Mouse (Mus musculus) limb, embryonic 11.5 days (tissue): ENCODE data around the gene Trim62. TPM values are rescaled to one million over a fixed set of nuclear protein-coding genes. Genes with fewer than 3 reads are reported as not detected.

ENCODE experiments used
- ATAC-seq: fragments of 200-750 bp; cut with Nextera tagmentation; 2 replicates; pipeline ENCODE4 v1.8.0; 2017; ENCODE audit warnings: low read depth; ENCODE audit not compliant: insufficient number of reproducible peaks, low FRiP score, low TSS enrichment
- DNase-seq: peaks from one replicate; pipeline ENCODE4 v3.0.0-alpha.2; 2015; ENCODE audit warnings: low spot score
- H3K27ac ChIP-seq: fragments of 300-500 bp; sonication (generic); replicated peaks from 2 replicates; pipeline ENCODE4 v1.5.1; 2014; ENCODE audit warnings: low read depth, mild to moderate bottlenecking, low read length
- H3K27me3 ChIP-seq: fragments of 300-500 bp; sonication (generic); 2 replicates; pipeline ENCODE4 v1.6.1; 2014; ENCODE audit warnings: mild to moderate bottlenecking, low read length, mixed read lengths; ENCODE audit not compliant: control insufficient read depth, insufficient read depth
- H3K36me3 ChIP-seq: fragments of 300-500 bp; sonication (generic); 2 replicates; pipeline ENCODE4 v1.6.1; 2014; ENCODE audit warnings: mild to moderate bottlenecking, low read length, moderate library complexity, mixed read lengths; ENCODE audit not compliant: control insufficient read depth, insufficient read depth
- H3K4me1 ChIP-seq: fragments of 300-500 bp; sonication (generic); 2 replicates; pipeline ENCODE4 v1.6.1; 2014; ENCODE audit warnings: low read length, mixed read lengths; ENCODE audit not compliant: control insufficient read depth, insufficient read depth
- H3K4me2 ChIP-seq: fragments of 300-500 bp; sonication (generic); 2 replicates; pipeline ENCODE4 v1.6.1; 2014; ENCODE audit warnings: low read depth, mild to moderate bottlenecking, moderate library complexity; ENCODE audit not compliant: severe bottlenecking
- H3K4me3 ChIP-seq: fragments of 300-500 bp; sonication (generic); 2 replicates; pipeline ENCODE4 v1.5.1; 2014; ENCODE audit warnings: low read depth, low read length
- H3K9ac ChIP-seq: fragments of 300-500 bp; sonication (generic); 2 replicates; pipeline ENCODE4 v1.6.1; 2014; ENCODE audit warnings: mild to moderate bottlenecking, low read length
- H3K9me3 ChIP-seq: fragments of 300-500 bp; sonication (generic); 2 replicates; pipeline ENCODE4 v1.6.1; 2016; ENCODE audit warnings: low read length; ENCODE audit not compliant: control insufficient read depth
- WGBS: fragments of 180-500 bp; shearing (Covaris S2); extraction: QIAGEN DNeasy Blood & Tissue Kit; methylation state at CpG from one replicate; pipeline ENCODE4 v1.1.7; 2014; 5-methylcytosine and 5-hydroxymethylcytosine counted together
- polyA plus RNA-seq: library from polyadenylated mRNA; unstranded; fragments of >200 nt; fragmentation: Nextera tagmentation; extraction: Ambion mirVana; gene quantifications from 2 replicates; pipeline ENCODE4 v1.2.1, GENCODE M21; 2014

Trim62 gene
- polyA plus RNA-seq, 1 experiment from 2014 or later = 10.3 TPM

- Histone ChIP-seq H3K4me3 (no peak overlapping the region), H3K27me3 (no peaks in the 10 kb centered on the region), H3K36me3 (no peaks in the 10 kb centered on the region), H3K9ac (no peak overlapping the region), H3K9me3 (no peaks in the 10 kb centered on the region), H3K27ac (no peak overlapping the region), H3K4me2 (no peak overlapping the region), H3K4me1 (no peaks in the 10 kb centered on the region)
- DNase-seq (peak; percentile 74), ATAC-seq (no peak)
- WGBS = 27% methylated on average over 6 of the region's 6 CpGs
Measured at GRCm38 (mm10) chr4:128948137-128948674, 64.8 kb downstream of the Trim62 start.

GRCm38 (mm10) chr4:128949470-128950005 lies 66.2 kb downstream of the Trim62 start:
- no peak overlapping the region for H3K9ac ChIP-seq
- H3K36me3 ChIP-seq = no peaks in the 10 kb centered on the region
- H3K4me1 ChIP-seq = no peaks in the 10 kb centered on the region
- WGBS = 32% methylated on average over 15 of the region's 15 CpGs
- ATAC-seq = no peak
- H3K9me3 ChIP-seq = no peaks in the 10 kb centered on the region
- H3K27me3 ChIP-seq = no peaks in the 10 kb centered on the region
- DNase-seq = no peak
- H3K27ac ChIP-seq = no peak overlapping the region
- no peak overlapping the region for H3K4me3 ChIP-seq
- H3K4me2 ChIP-seq = no peak overlapping the region

- no peak overlapping the region for H3K9ac ChIP-seq
- no peak overlapping the region for H3K27ac ChIP-seq
- H3K9me3 ChIP-seq = no peaks in the 10 kb centered on the region
- no peak for ATAC-seq
- no peaks in the 10 kb centered on the region for H3K36me3 ChIP-seq
- no peak overlapping the region for H3K4me3 ChIP-seq
- H3K4me2 ChIP-seq = no peak overlapping the region
- whole genome bisulfite sequencing = 88% methylated on average over 5 of the region's 5 CpGs
- H3K4me1 ChIP-seq = no peaks in the 10 kb centered on the region
- H3K27me3 ChIP-seq = no peaks in the 10 kb centered on the region
- DNase-seq = no peak
Measured at GRCm38 (mm10) chr4:128950461-128950860, 67.1 kb downstream of the Trim62 start.

GRCm38 (mm10) chr4:128953851-128954250 lies 70.5 kb downstream of the Trim62 start:
- Histone ChIP-seq H3K9me3 (no peaks in the 10 kb centered on the region), H3K4me2 (no peak overlapping the region), H3K4me1 (no peaks in the 10 kb centered on the region), H3K9ac (no peak overlapping the region), H3K4me3 (no peak overlapping the region), H3K27me3 (no peaks in the 10 kb centered on the region), H3K36me3 (no peaks in the 10 kb centered on the region), H3K27ac (no peak overlapping the region)
- ATAC-seq = no peak
- WGBS = 86% methylated on average over 5 of the region's 5 CpGs
- no peak for DNase-seq

- H3K9ac ChIP-seq = no peak overlapping the region
- H3K36me3 ChIP-seq = no peaks in the 10 kb centered on the region
- ATAC-seq (no peak; the same call in 1 of the 2 replicates), DNase-seq (peak; percentile 67)
- no peak overlapping the region for H3K4me2 ChIP-seq
- peaks cover 7% of the 10 kb centered on the region for H3K4me1 ChIP-seq
- no peaks in the 10 kb centered on the region for H3K27me3 ChIP-seq
- no peak overlapping the region for H3K27ac ChIP-seq
- no peak overlapping the region for H3K4me3 ChIP-seq
- WGBS = 49% methylated on average over 11 of the region's 11 CpGs
- no peaks in the 10 kb centered on the region for H3K9me3 ChIP-seq
Measured at GRCm38 (mm10) chr4:128957155-128957911, 74.0 kb downstream of the Trim62 start.

- no peak overlapping the region for H3K4me3 ChIP-seq
- H3K27me3 ChIP-seq = no peaks in the 10 kb centered on the region
- ATAC-seq (no peak), DNase-seq (no peak)
- no peak overlapping the region for H3K27ac ChIP-seq
- H3K36me3 ChIP-seq = no peaks in the 10 kb centered on the region
- H3K9ac ChIP-seq = no peak overlapping the region
- peaks cover 7% of the 10 kb centered on the region for H3K4me1 ChIP-seq
- no peaks in the 10 kb centered on the region for H3K9me3 ChIP-seq
- H3K4me2 ChIP-seq = no peak overlapping the region
- WGBS = 90% methylated on average over 11 of the region's 11 CpGs
Measured at GRCm38 (mm10) chr4:128958156-128958555, 74.8 kb downstream of the Trim62 start.

GRCm38 (mm10) chr4:128958849-128959248 lies 75.5 kb downstream of the Trim62 start:
- 60% methylated on average over 8 of the region's 8 CpGs for WGBS
- ATAC-seq = no peak

GRCm38 (mm10) chr4:128959676-128960075 lies 76.3 kb downstream of the Trim62 start:
- H3K27me3 ChIP-seq = no peaks in the 10 kb centered on the region
- H3K36me3 ChIP-seq = no peaks in the 10 kb centered on the region
- no peak overlapping the region for H3K4me2 ChIP-seq
- DNase-seq = no peak
- peaks cover 7% of the 10 kb centered on the region for H3K4me1 ChIP-seq
- ATAC-seq = no peak
- no peak overlapping the region for H3K4me3 ChIP-seq
- H3K9me3 ChIP-seq = no peaks in the 10 kb centered on the region
- no peak overlapping the region for H3K27ac ChIP-seq
- H3K9ac ChIP-seq = no peak overlapping the region
- WGBS = 86% methylated on average over 17 of the region's 17 CpGs

More at GRCm38 (mm10) chr4:128958849-128959248, 75.5 kb downstream of the Trim62 start:
- Histone ChIP-seq H3K4me3 (no peak overlapping the region), H3K4me2 (no peak overlapping the region), H3K9ac (no peak overlapping the region), H3K4me1 (peaks cover 7% of the 10 kb centered on the region), H3K9me3 (no peaks in the 10 kb centered on the region), H3K27me3 (no peaks in the 10 kb centered on the region), H3K36me3 (no peaks in the 10 kb centered on the region), H3K27ac (no peak overlapping the region)
- no peak for DNase-seq
